Mouse (Mus musculus): ENCODE measurements around the gene Defb26. TPM values are rescaled to one million over a fixed set of nuclear protein-coding genes. Genes with fewer than 3 reads are reported as not detected.

Defb26 gene
- polyA plus RNA-seq (2012; rRNA removed) = 4.3 TPM in 1 of 2 replicates, not detected in the other

- TF ChIP-seq POLR2A (IDR thresholded peaks at IDR 0.05; ENCODE audit: control insufficient read depth, low read depth, low read length) (no peak), CTCF (IDR thresholded peaks at IDR 0.05; ENCODE audit: control insufficient read depth, insufficient read depth, insufficient replicate concordance, low read depth, low read length) (no peak)
- no peaks in the 10 kb centered on the region for H3K27me3 ChIP-seq (ENCODE audit: control insufficient read depth, insufficient read depth, low read length)
- no peaks in the 10 kb centered on the region for H3K36me3 ChIP-seq (ENCODE audit: control insufficient read depth, insufficient read depth, low read length)
Observed at GRCm38 (mm10) chr2:152511592-152511991, at the start of gene Defb26. TSS of gene Defb26 (minus strand) at chr2:152511692.

DNA sequence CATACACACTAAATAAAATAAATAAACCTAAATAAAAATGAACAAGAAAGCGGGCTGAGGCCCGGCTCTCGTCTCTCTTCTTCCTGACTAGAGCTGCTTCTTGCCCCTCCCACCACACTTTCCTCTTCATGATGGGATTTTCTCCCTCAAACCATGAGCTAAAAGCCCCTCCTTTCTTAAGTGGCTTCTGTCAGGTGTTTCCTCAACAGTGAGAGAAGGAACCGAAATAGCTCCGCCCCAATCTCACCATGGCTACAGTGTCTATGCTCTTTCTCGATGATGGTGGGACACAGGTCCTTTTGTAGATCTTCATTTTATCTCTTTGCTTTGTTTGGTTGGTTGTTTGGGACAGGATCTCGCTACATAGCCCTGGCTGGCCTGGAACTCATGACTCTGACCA, 45.2 kb upstream of the Defb26 start:
- no peaks in the 10 kb centered on the region for H3K36me3 ChIP-seq (ENCODE audit: control insufficient read depth, insufficient read depth, low read length)
- no peak overlapping the region for H3K4me3 ChIP-seq (ENCODE audit: control insufficient read depth, low read depth, low read length)
- H3K27ac ChIP-seq (ENCODE audit: control insufficient read depth, insufficient read depth, low read depth, low read length) = no peak overlapping the region
- no peak for TF ChIP-seq CTCF (IDR thresholded peaks at IDR 0.05; ENCODE audit: control insufficient read depth, insufficient read depth, insufficient replicate concordance, low read depth, low read length)
- no peak for TF ChIP-seq POLR2A (IDR thresholded peaks at IDR 0.05; ENCODE audit: control insufficient read depth, low read depth, low read length)
- H3K27me3 ChIP-seq (ENCODE audit: control insufficient read depth, insufficient read depth, low read length) = no peaks in the 10 kb centered on the region
- peaks cover 2% of the 10 kb centered on the region; the same call in 1 of the 2 replicates for H3K4me1 ChIP-seq (ENCODE audit: control insufficient read depth, insufficient read depth, low read length)

More at GRCm38 (mm10) chr2:152511592-152511991, at the start of gene Defb26:
- Histone ChIP-seq H3K27ac (ENCODE audit: control insufficient read depth, insufficient read depth, low read depth, low read length) (no peak within 1 kb of the TSS), H3K4me3 (ENCODE audit: control insufficient read depth, low read depth, low read length) (no peak within 1 kb of the TSS), H3K4me1 (ENCODE audit: control insufficient read depth, insufficient read depth, low read length) (no peaks in the 10 kb centered on the region)

GRCm38 (mm10) chr2:152553774-152554423, 42.4 kb upstream of the Defb26 start:
- no peaks in the 10 kb centered on the region for H3K27me3 ChIP-seq (ENCODE audit: control insufficient read depth, insufficient read depth, low read length)
- no peak overlapping the region for H3K4me3 ChIP-seq (ENCODE audit: control insufficient read depth, low read depth, low read length)
- no peak overlapping the region for H3K27ac ChIP-seq (ENCODE audit: control insufficient read depth, insufficient read depth, low read depth, low read length)
- TF ChIP-seq POLR2A (IDR thresholded peaks at IDR 0.05; ENCODE audit: control insufficient read depth, low read depth, low read length) (no peak), CTCF (IDR thresholded peaks at IDR 0.05; ENCODE audit: control insufficient read depth, insufficient read depth, insufficient replicate concordance, low read depth, low read length) (peak; percentile 74)
- H3K4me1 ChIP-seq (ENCODE audit: control insufficient read depth, insufficient read depth, low read length) = peaks cover 2% of the 10 kb centered on the region; the same call in 1 of the 2 replicates
- H3K36me3 ChIP-seq (ENCODE audit: control insufficient read depth, insufficient read depth, low read length) = no peaks in the 10 kb centered on the region

GRCm38 (mm10) chr2:152548124-152548523, 36.6 kb upstream of the Defb26 start:
- Histone ChIP-seq H3K36me3 (ENCODE audit: control insufficient read depth, insufficient read depth, low read length) (no peaks in the 10 kb centered on the region), H3K4me1 (ENCODE audit: control insufficient read depth, insufficient read depth, low read length) (no peaks in the 10 kb centered on the region), H3K4me3 (ENCODE audit: control insufficient read depth, low read depth, low read length) (no peak overlapping the region), H3K27me3 (ENCODE audit: control insufficient read depth, insufficient read depth, low read length) (no peaks in the 10 kb centered on the region), H3K27ac (ENCODE audit: control insufficient read depth, insufficient read depth, low read depth, low read length) (no peak overlapping the region)
- no peak for TF ChIP-seq CTCF (IDR thresholded peaks at IDR 0.05; ENCODE audit: control insufficient read depth, insufficient read depth, insufficient replicate concordance, low read depth, low read length)
- no peak for TF ChIP-seq POLR2A (IDR thresholded peaks at IDR 0.05; ENCODE audit: control insufficient read depth, low read depth, low read length)

GRCm38 (mm10) chr2:152544691-152545090, 33.2 kb upstream of the Defb26 start:
- H3K27ac ChIP-seq (ENCODE audit: control insufficient read depth, insufficient read depth, low read depth, low read length) = no peak overlapping the region
- H3K36me3 ChIP-seq (ENCODE audit: control insufficient read depth, insufficient read depth, low read length) = no peaks in the 10 kb centered on the region
- H3K4me1 ChIP-seq (ENCODE audit: control insufficient read depth, insufficient read depth, low read length) = no peaks in the 10 kb centered on the region; the same call in 1 of the 2 replicates
- TF ChIP-seq CTCF (IDR thresholded peaks at IDR 0.05; ENCODE audit: control insufficient read depth, insufficient read depth, insufficient replicate concordance, low read depth, low read length) (peak; percentile 37; the same call in 1 of the 2 replicates), POLR2A (IDR thresholded peaks at IDR 0.05; ENCODE audit: control insufficient read depth, low read depth, low read length) (no peak)
- no peaks in the 10 kb centered on the region for H3K27me3 ChIP-seq (ENCODE audit: control insufficient read depth, insufficient read depth, low read length)
- H3K4me3 ChIP-seq (ENCODE audit: control insufficient read depth, low read depth, low read length) = no peak overlapping the region

GRCm38 (mm10) chr2:152543478-152543877, 32.0 kb upstream of the Defb26 start:
- Histone ChIP-seq H3K27me3 (ENCODE audit: control insufficient read depth, insufficient read depth, low read length) (no peaks in the 10 kb centered on the region), H3K4me1 (ENCODE audit: control insufficient read depth, insufficient read depth, low read length) (peaks cover 3% of the 10 kb centered on the region), H3K27ac (ENCODE audit: control insufficient read depth, insufficient read depth, low read depth, low read length) (peak overlapping the region; percentile 23; the same call in 1 of the 2 replicates), H3K4me3 (ENCODE audit: control insufficient read depth, low read depth, low read length) (no peak overlapping the region), H3K36me3 (ENCODE audit: control insufficient read depth, insufficient read depth, low read length) (no peaks in the 10 kb centered on the region)
- TF ChIP-seq CTCF (IDR thresholded peaks at IDR 0.05; ENCODE audit: control insufficient read depth, insufficient read depth, insufficient replicate concordance, low read depth, low read length) (no peak), POLR2A (IDR thresholded peaks at IDR 0.05; ENCODE audit: control insufficient read depth, low read depth, low read length) (no peak)

GRCm38 (mm10) chr2:152542897-152543296, 31.4 kb upstream of the Defb26 start:
- H3K4me3 ChIP-seq (ENCODE audit: control insufficient read depth, low read depth, low read length) = no peak overlapping the region
- peak; percentile 71 for TF ChIP-seq CTCF (IDR thresholded peaks at IDR 0.05; ENCODE audit: control insufficient read depth, insufficient read depth, insufficient replicate concordance, low read depth, low read length)
- no peak for TF ChIP-seq POLR2A (IDR thresholded peaks at IDR 0.05; ENCODE audit: control insufficient read depth, low read depth, low read length)
- no peak overlapping the region for H3K27ac ChIP-seq (ENCODE audit: control insufficient read depth, insufficient read depth, low read depth, low read length)
- H3K4me1 ChIP-seq (ENCODE audit: control insufficient read depth, insufficient read depth, low read length) = peaks cover 3% of the 10 kb centered on the region
- H3K27me3 ChIP-seq (ENCODE audit: control insufficient read depth, insufficient read depth, low read length) = no peaks in the 10 kb centered on the region
- H3K36me3 ChIP-seq (ENCODE audit: control insufficient read depth, insufficient read depth, low read length) = no peaks in the 10 kb centered on the region

Measured in testis, adult 2 months (tissue).